Mouse (Mus musculus): ENCODE measurements around the gene Pih1d3. TPM values are rescaled to one million over a fixed set of nuclear protein-coding genes. Genes with fewer than 3 reads are reported as not detected.

The Pih1d3 gene
- not detected in 2 replicates for polyA plus RNA-seq (2012; rRNA removed; ENCODE audit: low replicate concordance)

GRCm38 (mm10) chr1:31222564-31222963, at the start of gene Pih1d3, which contains the start of gene 4931428L18Rik:
Gene Pih1d3 (plus strand): TSS chr1:31222838.
Gene 4931428L18Rik (minus strand): TSS chr1:31222684.

DNA sequence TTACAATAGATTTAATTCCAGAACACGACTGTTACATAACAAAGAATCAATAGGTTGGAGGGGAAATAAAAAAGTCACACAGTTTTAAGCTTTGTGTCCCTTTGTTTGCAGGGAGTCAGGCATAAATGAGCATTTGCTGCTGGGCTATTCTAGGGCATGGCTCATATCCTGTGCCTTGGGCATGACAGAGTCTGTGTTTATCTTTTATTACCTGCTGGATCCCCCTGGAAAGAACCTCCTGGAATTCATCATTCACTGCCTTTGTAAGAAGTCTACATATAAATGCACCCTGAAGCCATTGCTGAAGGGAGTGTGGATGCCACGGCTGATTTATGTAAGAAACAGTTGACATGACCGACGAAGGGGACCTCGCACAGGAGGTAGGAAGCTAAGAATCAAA, 46.5 kb upstream of the Pih1d3 start, which contains the start of gene Lgsn:
Lgsn (plus strand) TSS at position 301 of the 400 bp plus-strand sequence.

Other genes starting within 250 kb of the Pih1d3 start
- not detected in 2 replicates for gene AC153137.1, start 244.9 kb upstream of the Pih1d3 start, polyA plus RNA-seq (2012; rRNA removed; ENCODE audit: low replicate concordance)
- 0.07 TPM in 1 of 2 replicates, not detected in the other for gene Lgsn, start 46.4 kb upstream of the Pih1d3 start, polyA plus RNA-seq (2012; rRNA removed; ENCODE audit: low replicate concordance)
- 0.26 and 1.2 TPM in 2 replicates for gene 4931428L18Rik, start 154 bp upstream of the Pih1d3 start, polyA plus RNA-seq (2012; rRNA removed; ENCODE audit: low replicate concordance)